Mouse (Mus musculus): ENCODE results near the gene Sun1.

- TF ChIP-seq POLR2A (IDR thresholded peaks at IDR 0.05; ENCODE audit: low read depth, low read length) (no peak), CTCF (IDR thresholded peaks at IDR 0.05; ENCODE audit: extremely low read depth, insufficient read depth, insufficient read length, insufficient replicate concordance) (no peak)
These were observed 11.4 kb downstream of the Sun1 start for GRCm38 (mm10) chr5:139211737-139212385.
